In genomic region chr14:123032435-123032834, GRCm38 (mm10) we compare ENCODE assay signal across 28 mouse cellular contexts.
"Had no signal": no experiment of that assay in that cellular context is flagged by ENCODE, and none has a peak within 500 bp of the region (broad histone marks: within the 10 kb centered on the region; RNA-seq: fewer than 3 reads in every experiment).

No protein-coding gene starts in this region.

- H3K4me2 ChIP-seq: heart, embryonic 12.5 days; hindbrain, embryonic 12.5 days; hindbrain, embryonic 14.5 days; intestine, embryonic 15.5 days; kidney, embryonic 15.5 days; limb, embryonic 12.5 days; liver, embryonic 11.5 days; liver, embryonic 13.5 days had no signal

- H3K4me1 ChIP-seq: heart, embryonic 10.5 days; heart, embryonic 12.5 days; hindbrain, embryonic 12.5 days; intestine, embryonic 15.5 days; kidney, embryonic 15.5 days; limb, embryonic 10.5 days; limb, embryonic 12.5 days; liver, embryonic 13.5 days had no signal

- ATAC-seq: hindbrain, embryonic 16.5 days; inflammation-experienced regulatory T-cells, adult 6 months; intestine, embryonic 15.5 days; intestine, postnatal 0 days had no signal

- H3K27ac ChIP-seq: gastrocnemius, adult 2 months; heart, embryonic 10.5 days; hindbrain, embryonic 10.5 days; hindbrain, embryonic 12.5 days; hindbrain, embryonic 14.5 days; intestine, embryonic 15.5 days; kidney, embryonic 15.5 days; layer of hippocampus, adult 2 months; left cerebral cortex, adult 2 months; limb, embryonic 10.5 days; limb, embryonic 12.5 days; liver, embryonic 13.5 days had no signal

- H3K9me3 ChIP-seq: heart, embryonic 10.5 days; heart, embryonic 12.5 days; hindbrain, embryonic 10.5 days; hindbrain, embryonic 12.5 days; intestine, embryonic 15.5 days; kidney, embryonic 15.5 days; limb, embryonic 10.5 days; limb, embryonic 12.5 days; liver, embryonic 13.5 days had no signal

- H3K9ac ChIP-seq: heart, embryonic 12.5 days; hindbrain, embryonic 12.5 days; hindbrain, embryonic 14.5 days; intestine, embryonic 15.5 days; kidney, embryonic 15.5 days; limb, embryonic 12.5 days; liver, embryonic 13.5 days had no signal

- DNase-seq: gastrocnemius, adult 2 months; gastrocnemius, postnatal 10 days; gastrocnemius, postnatal 25 days; heart, adult 18-20 months; heart, postnatal 10 days; heart, postnatal 4 days; kidney, adult 18-20 months; kidney, adult 9 months; kidney, postnatal 10 days; kidney, postnatal 25 days; kidney, postnatal 4 days; liver; liver, embryonic 13.5 days had no signal

- H3K4me3 ChIP-seq: gastrocnemius, adult 2 months; heart, embryonic 10.5 days; heart, embryonic 12.5 days; hindbrain, embryonic 10.5 days; hindbrain, embryonic 12.5 days; intestine, embryonic 15.5 days; kidney, embryonic 15.5 days; layer of hippocampus, adult 2 months; left cerebral cortex, adult 2 months; limb, embryonic 10.5 days; limb, embryonic 12.5 days; liver, embryonic 13.5 days had no signal

- H3K36me3 ChIP-seq: heart, embryonic 10.5 days; heart, embryonic 12.5 days; hindbrain, embryonic 10.5 days; hindbrain, embryonic 12.5 days; intestine, embryonic 15.5 days; kidney, embryonic 15.5 days; limb, embryonic 10.5 days; limb, embryonic 12.5 days; liver, embryonic 13.5 days had no signal

- H3K27me3 ChIP-seq: heart, embryonic 12.5 days; hindbrain, embryonic 12.5 days; intestine, embryonic 15.5 days; kidney, embryonic 15.5 days; limb, embryonic 12.5 days; liver, embryonic 13.5 days had no signal
